Comparison of ENCODE assay signal across 15 mouse cellular contexts in genomic region chr4:150476258-150476657, GRCm38 (mm10).
DNase-seq lines count a peak whose midpoint lies in the region; ATAC-seq and TF ChIP-seq lines count a peak whose summit lies in the region.
"Had no signal": no experiment of that assay in that cellular context is flagged by ENCODE, and none has a peak within 500 bp of the region (broad histone marks: within the 10 kb centered on the region; RNA-seq: fewer than 3 reads in every experiment).

No protein-coding gene starts in this region.

- H3K4me3 ChIP-seq in gastrocnemius, adult 2 months, result no peak overlapping the region
- no peak overlapping the region for H3K4me3 ChIP-seq in heart, postnatal 0 days (ENCODE audit: low read depth, low read length)
- H3K4me3 ChIP-seq in liver, embryonic 14.5 days (ENCODE audit: insufficient read depth in 1 of 2, low read depth in 2 of 2, low read length in 2 of 2), result no peak overlapping the region
- H3K4me3 ChIP-seq in liver, embryonic 11.5 days (ENCODE audit: low read depth, low read length), result no peak overlapping the region
- no peak overlapping the region for H3K4me3 ChIP-seq in forebrain, embryonic 11.5 days (ENCODE audit: low read depth, low read length)
- H3K4me3 ChIP-seq: embryonic facial prominence, embryonic 12.5 days; liver, embryonic 12.5 days had no signal

- no peaks in the 10 kb centered on the region for H3K27me3 ChIP-seq in heart, postnatal 0 days (ENCODE audit: control insufficient read depth, insufficient read depth, low read length)
- H3K27me3 ChIP-seq in liver, embryonic 14.5 days (ENCODE audit: control insufficient read depth, insufficient read depth, low read length), result no peaks in the 10 kb centered on the region
- H3K27me3 ChIP-seq in liver, embryonic 11.5 days (replicated peaks; ENCODE audit: control insufficient read depth, insufficient read depth, low read length), result no peaks in the 10 kb centered on the region
- no peaks in the 10 kb centered on the region for H3K27me3 ChIP-seq in forebrain, embryonic 11.5 days (ENCODE audit: control insufficient read depth, insufficient read depth, low read length)
- H3K27me3 ChIP-seq: embryonic facial prominence, embryonic 12.5 days; liver, embryonic 12.5 days had no signal

- 0 out of 2 replicates have a peak, but pooled peaks have one; percentile 54 for ATAC-seq in heart, postnatal 0 days (ENCODE audit: insufficient read depth, low read depth)
- no peak for ATAC-seq in liver, embryonic 14.5 days (ENCODE audit: insufficient read depth)
- no peak for ATAC-seq in liver, embryonic 11.5 days (replicated peaks; ENCODE audit: low FRiP score)
- no peak for ATAC-seq in forebrain, embryonic 11.5 days (replicated peaks; ENCODE audit: low FRiP score)
- ATAC-seq: liver, embryonic 12.5 days; midbrain, embryonic 16.5 days had no signal

- TF ChIP-seq EP300 in heart, postnatal 0 days (IDR thresholded peaks at IDR 0.05; ENCODE audit: low read depth), result no peak
- TF ChIP-seq EP300 in liver, embryonic 14.5 days (IDR thresholded peaks at IDR 0.05; ENCODE audit: low read depth), result no peak

- no peak overlapping the region for H3K27ac ChIP-seq in gastrocnemius, adult 2 months
- H3K27ac ChIP-seq in heart, postnatal 0 days (ENCODE audit: low read depth), result peak overlapping the region; percentile 74
- H3K27ac ChIP-seq in liver, embryonic 14.5 days, result no peak overlapping the region
- H3K27ac ChIP-seq in liver, embryonic 11.5 days (ENCODE audit: low read depth, low read length), result no peak overlapping the region; the same call in 1 of the 2 replicates
- no peak overlapping the region for H3K27ac ChIP-seq in forebrain, embryonic 11.5 days (ENCODE audit: low read depth, low read length)
- H3K27ac ChIP-seq: embryonic facial prominence, embryonic 12.5 days; liver, embryonic 12.5 days; macrophage had no signal

- H3K9ac ChIP-seq in heart, postnatal 0 days (replicated peaks; ENCODE audit: low read depth, low read length), result no peak overlapping the region
- H3K9ac ChIP-seq in liver, embryonic 14.5 days (replicated peaks), result no peak overlapping the region
- H3K9ac ChIP-seq in liver, embryonic 11.5 days (ENCODE audit: low read depth, low read length), result no peak overlapping the region
- no peak overlapping the region for H3K9ac ChIP-seq in forebrain, embryonic 11.5 days (ENCODE audit: low read length)
- H3K9ac ChIP-seq: embryonic facial prominence, embryonic 12.5 days; liver, embryonic 12.5 days had no signal

- intact Hi-C loops in gastrocnemius, adult 2 months (cut with DNase I), result no loop called here
- intact Hi-C loops in gastrocnemius, postnatal 14 days (cut with DNase I; ENCODE audit: low total_unique reads), result loop anchor here (10.0 kb wide), 1 partner anchor 59 kb away; no protein-coding TSS in a partner anchor
- intact Hi-C loops in heart, postnatal 25 days (cut with DNase I), result no loop called here

- H3K4me1 ChIP-seq in heart, postnatal 0 days (ENCODE audit: control insufficient read depth, insufficient read depth), result peaks cover 25% of the 10 kb centered on the region
- H3K4me1 ChIP-seq in liver, embryonic 14.5 days (replicated peaks; ENCODE audit: control insufficient read depth in 2 of 2, insufficient read depth in 2 of 2, low read length in 1 of 2), result peaks cover 2 to 5% of the 10 kb centered on the region in 2 experiments; a peak in 1 of 4 replicates
- peaks cover 32% of the 10 kb centered on the region for H3K4me1 ChIP-seq in liver, embryonic 11.5 days (replicated peaks; ENCODE audit: control insufficient read depth, insufficient read depth, low read length)
- H3K4me1 ChIP-seq in forebrain, embryonic 11.5 days (replicated peaks; ENCODE audit: control insufficient read depth, insufficient read depth, low read length), result peaks cover 3% of the 10 kb centered on the region; the same call in 1 of the 2 replicates
- H3K4me1 ChIP-seq: embryonic facial prominence, embryonic 12.5 days had no signal

- DNase-seq in gastrocnemius, adult 2 months, result no peak
- DNase-seq in gastrocnemius, postnatal 14 days, result no peak
- peak; percentile 50 for DNase-seq in heart, postnatal 0 days (ENCODE audit: low spot score)
- DNase-seq in heart, postnatal 25 days (ENCODE audit: low spot score), result no peak
- DNase-seq in liver, embryonic 14.5 days (ENCODE audit: low read depth in 3 of 3, low spot score in 3 of 3), result no peak
- no peak for DNase-seq in liver, embryonic 11.5 days (ENCODE audit: low spot score)
- no peak for DNase-seq in brain, embryonic 14.5 days (ENCODE audit: low read depth)
- no peak for DNase-seq in forebrain, embryonic 11.5 days (ENCODE audit: low spot score)
- DNase-seq: cerebellum, adult 11 months; kidney, postnatal 25 days; thymus, postnatal 4 days had no signal

- peaks cover 21% of the 10 kb centered on the region for H3K36me3 ChIP-seq in heart, postnatal 0 days (replicated peaks; ENCODE audit: control insufficient read depth, insufficient read depth, low read length)
- no peaks in the 10 kb centered on the region; the same call in 1 of the 2 replicates for H3K36me3 ChIP-seq in liver, embryonic 14.5 days (replicated peaks; ENCODE audit: control insufficient read depth, insufficient read depth, low read depth)
- H3K36me3 ChIP-seq in liver, embryonic 11.5 days (ENCODE audit: control insufficient read depth, insufficient read depth, low read length), result peaks cover 7% of the 10 kb centered on the region
- no peaks in the 10 kb centered on the region; the same call in 1 of the 2 replicates for H3K36me3 ChIP-seq in forebrain, embryonic 11.5 days (ENCODE audit: control insufficient read depth, insufficient read depth, low read length)

- WGBS in heart, postnatal 0 days, result 16% methylated on average over 5 of the region's 5 CpGs
- 45% methylated on average over 5 of the region's 5 CpGs for WGBS in liver, embryonic 14.5 days (ENCODE audit: insufficient replicate concordance)
- 55% methylated on average over 5 of the region's 5 CpGs for WGBS in liver, embryonic 11.5 days
- 79% methylated on average over 5 of the region's 5 CpGs for WGBS in forebrain, embryonic 11.5 days

- no peaks in the 10 kb centered on the region for H3K9me3 ChIP-seq in heart, postnatal 0 days (replicated peaks; ENCODE audit: control insufficient read depth, low read length)
- H3K9me3 ChIP-seq in liver, embryonic 14.5 days (ENCODE audit: control insufficient read depth, low read length), result no peaks in the 10 kb centered on the region
- H3K9me3 ChIP-seq in liver, embryonic 11.5 days (ENCODE audit: control insufficient read depth, low read length), result no peaks in the 10 kb centered on the region
- no peaks in the 10 kb centered on the region for H3K9me3 ChIP-seq in forebrain, embryonic 11.5 days (ENCODE audit: control insufficient read depth, low read length)
- H3K9me3 ChIP-seq: embryonic facial prominence, embryonic 12.5 days; liver, embryonic 12.5 days had no signal

- TF ChIP-seq POLR2A in brain, embryonic 14.5 days (IDR thresholded peaks at IDR 0.05; ENCODE audit: borderline replicate concordance, extremely low read depth, insufficient read depth, insufficient read length, poor library complexity, severe bottlenecking), result no peak

- no peak overlapping the region for H3K4me2 ChIP-seq in heart, postnatal 0 days (ENCODE audit: low read depth, low read length)
- no peak overlapping the region for H3K4me2 ChIP-seq in liver, embryonic 14.5 days (ENCODE audit: low read depth)
- no peak overlapping the region for H3K4me2 ChIP-seq in liver, embryonic 11.5 days
- H3K4me2 ChIP-seq in forebrain, embryonic 11.5 days (ENCODE audit: low read depth, low read length, severe bottlenecking), result no peak overlapping the region
- H3K4me2 ChIP-seq: embryonic facial prominence, embryonic 12.5 days; liver, embryonic 12.5 days had no signal

- TF ChIP-seq CTCF in gastrocnemius, adult 2 months (IDR thresholded peaks at IDR 0.05), result peak; percentile 33; the same call in 1 of the 2 replicates
- TF ChIP-seq CTCF in heart, postnatal 0 days (IDR thresholded peaks at IDR 0.05; ENCODE audit: low read depth), result peak; percentile 49
- peak; percentile 37; the same call in 1 of the 2 replicates for TF ChIP-seq CTCF in liver, embryonic 14.5 days (IDR thresholded peaks at IDR 0.05; ENCODE audit: low read depth)
- TF ChIP-seq CTCF in brain, embryonic 14.5 days (IDR thresholded peaks at IDR 0.05; ENCODE audit: borderline replicate concordance, extremely low read depth, insufficient read depth, insufficient read length), result peak; percentile 21; the same call in 1 of the 2 replicates
